Mouse (Mus musculus) liver, adult 2 months (tissue): Measurements from ENCODE around the gene Atp8a2. TPM values are rescaled to one million over a fixed set of nuclear protein-coding genes. Genes with fewer than 3 reads are reported as not detected.
A peak's percentile ranks its signal among the peaks of the same experiment; 100 is the strongest.

ENCODE experiments used
- DNase-seq: peaks from one replicate; pipeline ENCODE4 v3.0.0-alpha.2; 2011; ENCODE audit warnings: low read depth, low spot score; ENCODE audit errors: extremely low read depth
- H3K27ac ChIP-seq: fragments of 200-500 bp; replicated peaks from 2 replicates; pipeline ENCODE4 v1.5.1; 2012; ENCODE audit warnings: low read depth, mild to moderate bottlenecking, control low read depth, inconsistent platforms, low read length; ENCODE audit not compliant: insufficient read depth
- H3K27me3 ChIP-seq: fragments of 200-500 bp; 2 replicates; pipeline ENCODE4 v1.6.1; 2012; ENCODE audit warnings: mild to moderate bottlenecking, moderate library complexity, low read length, inconsistent platforms; ENCODE audit not compliant: control insufficient read depth, insufficient read depth
- H3K36me3 ChIP-seq: fragments of 200-500 bp; 2 replicates; pipeline ENCODE4 v1.6.1; 2012; ENCODE audit warnings: low read length, inconsistent platforms; ENCODE audit not compliant: control insufficient read depth, insufficient read depth
- H3K4me1 ChIP-seq: fragments of 200-500 bp; 2 replicates; pipeline ENCODE4 v1.6.1; 2011; ENCODE audit warnings: low read length; ENCODE audit not compliant: control insufficient read depth, insufficient read depth
- H3K4me3 ChIP-seq: fragments of 200-500 bp; 2 replicates; pipeline ENCODE4 v1.5.1; 2011; ENCODE audit warnings: low read depth, mild to moderate bottlenecking, control low read depth, low read length, moderate library complexity; ENCODE audit not compliant: insufficient read depth
- H3K79me2 ChIP-seq: fragments of 200-500 bp; 2 replicates; pipeline ENCODE4 v1.6.1; 2012; ENCODE audit warnings: inconsistent platforms, mild to moderate bottlenecking, low read length, moderate library complexity; ENCODE audit not compliant: control insufficient read depth, insufficient read depth
- H3K9ac ChIP-seq: fragments of 200-500 bp; 2 replicates; pipeline ENCODE4 v1.6.1; 2012; ENCODE audit warnings: low read depth, mild to moderate bottlenecking, control low read depth, inconsistent platforms, low read length
- CTCF ChIP-seq: fragments of 200-500 bp; IDR thresholded peaks from 2 replicates; pipeline ENCODE4 v1.5.1; 2011; ENCODE audit warnings: low read depth, low read length, control low read depth
- POLR2A ChIP-seq: fragments of 200-500 bp; IDR thresholded peaks from 2 replicates; pipeline ENCODE4 v1.6.1; 2011; ENCODE audit warnings: low read length, control low read depth; ENCODE audit not compliant: insufficient read depth; ENCODE audit errors: extremely low read depth
- WGBS: fragments of 180-500 bp; shearing (Covaris S2); methylation state at CpG from one replicate; pipeline ENCODE4 v1.1.7; 2018; 5-methylcytosine and 5-hydroxymethylcytosine counted together
- polyA plus RNA-seq: library from polyadenylated mRNA; depleted of rRNA; stranded (reverse); fragments of >200 nt; gene quantifications from 2 replicates; pipeline ENCODE4 v1.2.3, GENCODE M21; 2012
- total RNA-seq: library from RNA; depleted of rRNA; stranded (reverse); fragments of >200 nt; gene quantifications from 2 replicates; pipeline ENCODE4 v1.2.3, GENCODE M21; 2014

Gene Atp8a2
- total and polyA plus RNA-seq, 2 experiments = 0.02 to 0.18 TPM

DNA sequence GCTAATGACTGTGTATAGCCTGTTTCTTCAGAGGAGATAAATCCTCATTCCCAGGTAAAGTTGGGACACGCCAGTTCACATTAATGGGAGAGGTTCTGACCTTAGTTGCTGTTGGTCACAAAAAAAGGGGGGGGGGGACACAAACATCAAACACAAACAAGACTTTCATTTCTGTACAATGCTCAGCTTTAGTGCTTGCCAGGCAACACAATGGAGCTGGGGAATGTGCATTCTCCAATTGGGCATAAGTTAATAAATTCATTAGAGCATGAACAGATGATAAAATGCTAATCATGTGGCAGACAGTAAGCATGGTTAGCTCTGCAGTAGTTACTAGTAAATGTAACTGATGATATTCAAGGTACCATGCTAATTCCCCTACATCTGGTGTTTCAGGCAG lies 195.2 kb downstream of the Atp8a2 start:
- no peak overlapping the region for H3K4me3 ChIP-seq
- H3K4me1 ChIP-seq = no peaks in the 10 kb centered on the region
- no peaks in the 10 kb centered on the region for H3K27me3 ChIP-seq
- no peak overlapping the region for H3K27ac ChIP-seq
- DNase-seq = no peak
- H3K9ac ChIP-seq = no peak overlapping the region
- no peaks in the 10 kb centered on the region for H3K79me2 ChIP-seq
- 83% methylated on average over 1 of the region's 1 CpGs for WGBS
- TF ChIP-seq CTCF (no peak), POLR2A (no peak)
- no peaks in the 10 kb centered on the region for H3K36me3 ChIP-seq

DNA sequence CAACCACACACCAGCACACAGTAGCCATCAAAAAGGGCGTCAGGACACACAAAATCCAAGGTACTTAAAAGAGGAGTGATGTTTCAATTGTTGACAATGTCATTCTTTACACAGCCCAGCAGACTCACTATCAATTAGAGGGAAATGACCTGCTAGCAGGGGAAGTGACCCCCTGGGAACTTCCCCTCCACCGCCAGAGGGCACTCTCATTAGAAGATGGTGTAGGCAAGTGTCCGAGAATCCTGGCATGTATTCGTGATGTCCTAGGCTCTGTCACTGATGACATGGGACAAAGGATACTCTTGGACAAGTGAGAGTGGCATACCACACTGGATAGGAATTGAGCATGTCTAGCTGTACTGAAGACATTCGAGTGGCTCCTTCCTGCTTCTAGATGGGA lies 208.1 kb downstream of the Atp8a2 start:
- 68% methylated on average over 5 of the region's 5 CpGs for WGBS
- 0 out of 2 replicates have a peak, but pooled peaks have one; percentile 12 for TF ChIP-seq CTCF
- TF ChIP-seq POLR2A = no peak

DNA sequence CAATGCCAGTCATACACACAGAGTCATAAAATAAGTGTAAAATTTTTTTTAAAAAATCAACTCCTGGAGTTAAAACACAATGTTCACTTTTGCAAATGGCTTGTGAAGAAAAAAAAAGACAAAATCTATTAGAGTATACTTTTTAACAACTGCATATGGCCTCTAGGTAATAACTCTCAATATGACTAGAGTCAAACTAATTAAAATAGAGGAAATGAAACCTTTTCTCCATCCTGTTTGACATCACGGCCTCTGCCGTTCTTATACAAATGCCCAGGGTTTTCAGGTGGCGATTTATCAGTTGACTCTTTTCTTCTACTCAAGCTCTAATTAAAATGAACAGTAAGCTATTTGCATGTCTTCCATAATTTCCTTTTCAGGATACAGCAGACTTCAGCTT lies 209.0 kb downstream of the Atp8a2 start:
- Histone ChIP-seq H3K27ac (no peak overlapping the region), H3K9ac (no peak overlapping the region), H3K4me1 (no peaks in the 10 kb centered on the region), H3K36me3 (no peaks in the 10 kb centered on the region), H3K79me2 (no peaks in the 10 kb centered on the region), H3K27me3 (no peaks in the 10 kb centered on the region), H3K4me3 (no peak overlapping the region)
- TF ChIP-seq POLR2A (no peak), CTCF (no peak)
- WGBS = 87% methylated on average over 3 of the region's 3 CpGs
- DNase-seq = no peak

More for the DNA sequence above, 208.1 kb downstream of the Atp8a2 start:
- Histone ChIP-seq H3K4me1 (no peaks in the 10 kb centered on the region), H3K27me3 (no peaks in the 10 kb centered on the region), H3K4me3 (no peak overlapping the region), H3K9ac (no peak overlapping the region), H3K27ac (no peak overlapping the region), H3K79me2 (no peaks in the 10 kb centered on the region), H3K36me3 (no peaks in the 10 kb centered on the region)
- no peak for DNase-seq

DNA sequence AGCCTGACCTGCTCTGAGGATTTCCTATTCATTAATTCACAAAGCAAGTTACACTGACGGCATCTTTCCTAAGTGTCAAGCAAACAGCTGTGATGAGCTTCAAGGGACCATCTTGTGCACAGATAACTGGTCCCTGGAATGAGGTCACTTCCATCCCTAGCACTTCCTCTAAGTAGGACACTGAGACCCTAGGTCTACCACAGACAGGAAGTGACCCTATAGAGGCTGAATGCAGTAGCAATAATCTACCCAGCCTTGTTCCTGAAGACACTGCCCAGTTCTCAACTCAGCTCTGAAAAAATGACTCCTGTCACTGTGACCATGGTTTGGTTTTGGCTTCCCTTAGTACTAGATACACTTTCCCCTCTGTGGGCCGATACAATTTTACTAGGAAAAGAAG lies 219.0 kb downstream of the Atp8a2 start:
- Histone ChIP-seq H3K27me3 (no peaks in the 10 kb centered on the region), H3K36me3 (no peaks in the 10 kb centered on the region), H3K4me1 (no peaks in the 10 kb centered on the region), H3K79me2 (no peaks in the 10 kb centered on the region), H3K27ac (no peak overlapping the region), H3K4me3 (no peak overlapping the region), H3K9ac (no peak overlapping the region)
- no peak for DNase-seq
- WGBS = 82% methylated on average over 2 of the region's 2 CpGs
- TF ChIP-seq POLR2A (no peak), CTCF (no peak)

DNA sequence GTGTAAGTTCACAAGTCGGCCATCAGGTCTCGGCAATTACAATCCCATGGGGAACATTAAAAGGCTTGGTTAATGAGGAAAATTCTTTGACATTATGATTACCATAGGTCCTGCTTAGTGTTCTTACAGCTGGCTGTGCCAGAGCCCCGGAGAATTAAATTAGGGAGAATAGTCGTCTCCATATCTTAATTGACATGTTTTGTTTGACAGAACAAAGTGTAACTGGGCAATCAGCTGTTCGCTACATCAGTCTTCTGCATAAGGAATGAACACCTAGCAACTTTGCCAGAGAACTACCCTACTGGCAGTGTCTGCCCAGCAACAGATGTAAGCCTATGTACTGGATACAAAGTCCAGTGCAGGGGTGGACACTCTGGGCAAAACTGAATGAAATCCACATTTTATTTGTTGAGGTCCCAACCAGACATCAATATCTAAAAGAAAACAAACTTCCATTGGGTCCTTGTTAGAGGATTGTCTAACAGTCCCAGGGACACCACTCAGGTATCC lies 225.7 kb downstream of the Atp8a2 start:
- WGBS = 73% methylated on average over 5 of the region's 5 CpGs
- H3K4me1 ChIP-seq = no peaks in the 10 kb centered on the region
- no peak overlapping the region for H3K4me3 ChIP-seq
- no peak overlapping the region for H3K9ac ChIP-seq
- no peaks in the 10 kb centered on the region for H3K79me2 ChIP-seq
- no peak for DNase-seq
- H3K27me3 ChIP-seq = no peaks in the 10 kb centered on the region
- H3K27ac ChIP-seq = no peak overlapping the region
- TF ChIP-seq POLR2A (no peak), CTCF (no peak)
- H3K36me3 ChIP-seq = no peaks in the 10 kb centered on the region

DNA sequence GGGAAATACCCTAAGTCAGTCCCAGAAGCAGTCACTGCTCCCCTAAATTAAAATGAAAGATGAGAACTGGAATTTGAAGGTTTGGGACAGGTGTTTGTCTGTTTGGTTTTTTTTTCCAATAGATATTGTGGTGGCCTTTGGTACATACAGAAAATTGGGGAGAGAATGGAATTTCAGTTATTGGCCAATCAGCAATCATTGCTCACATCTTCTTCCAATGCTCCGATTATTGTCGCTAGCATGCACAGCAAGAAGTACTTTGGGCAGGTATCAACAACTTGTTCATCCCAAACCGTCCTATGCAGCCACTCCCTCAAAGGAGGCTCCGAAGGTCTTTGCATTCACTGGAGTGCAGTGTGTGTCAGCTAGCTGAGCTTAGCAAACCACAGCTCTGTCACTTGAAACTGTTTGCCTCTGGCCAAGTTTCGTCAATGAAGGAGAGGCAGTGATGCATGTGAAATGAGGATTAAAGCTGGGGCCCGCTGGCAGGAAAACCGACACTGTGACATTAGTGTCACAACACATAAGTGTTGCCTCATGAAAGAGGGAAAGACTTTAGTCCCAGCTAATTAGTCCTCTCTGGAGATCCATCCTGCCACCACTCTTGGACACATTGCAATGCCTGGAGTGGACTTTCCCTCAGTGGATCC lies 227.4 kb downstream of the Atp8a2 start:
- WGBS = 81% methylated on average over 7 of the region's 7 CpGs
- Histone ChIP-seq H3K79me2 (no peaks in the 10 kb centered on the region), H3K27me3 (no peaks in the 10 kb centered on the region; the same call in 1 of the 2 replicates), H3K4me1 (no peaks in the 10 kb centered on the region), H3K36me3 (no peaks in the 10 kb centered on the region), H3K9ac (no peak overlapping the region), H3K27ac (no peak overlapping the region), H3K4me3 (no peak overlapping the region)
- TF ChIP-seq CTCF (no peak), POLR2A (no peak)
- DNase-seq = no peak
